Mouse (Mus musculus) heart, adult 2 months (tissue): ENCODE data around the gene Rrh. TPM values are rescaled to one million over a fixed set of nuclear protein-coding genes. Genes with fewer than 3 reads are reported as not detected.

Experiments
- DNase-seq, 2 experiments: peaks; one replicate each; pipeline ENCODE4 v3.0.0; 2021
- H3K27ac ChIP-seq: fragments of 200-600 bp; 2 replicates; pipeline ENCODE4 v1.8.1; 2022
- H3K27me3 ChIP-seq: fragments of 200-500 bp; 2 replicates; pipeline ENCODE4 v1.6.1; 2012; ENCODE audit warnings: mild to moderate bottlenecking, low read length, inconsistent platforms, mixed read lengths; ENCODE audit not compliant: control insufficient read depth, insufficient read depth
- H3K36me3 ChIP-seq: fragments of 200-500 bp; 2 replicates; pipeline ENCODE4 v1.6.1; 2012; ENCODE audit warnings: low read length, inconsistent platforms; ENCODE audit not compliant: control insufficient read depth, insufficient read depth
- H3K4me1 ChIP-seq: fragments of 200-500 bp; 2 replicates; pipeline ENCODE4 v1.6.1; 2011; ENCODE audit warnings: low read length; ENCODE audit not compliant: control insufficient read depth, insufficient read depth
- H3K4me3 ChIP-seq: fragments of 200-600 bp; 2 replicates; pipeline ENCODE4 v1.8.1; 2022
- H3K79me2 ChIP-seq: fragments of 200-500 bp; replicated peaks from 2 replicates; pipeline ENCODE4 v1.6.1; 2012; ENCODE audit warnings: mild to moderate bottlenecking, inconsistent platforms, low read length, moderate library complexity, mixed read lengths; ENCODE audit not compliant: control insufficient read depth, insufficient read depth
- H3K9ac ChIP-seq: fragments of 200-500 bp; 2 replicates; pipeline ENCODE4 v1.6.1; 2012; ENCODE audit warnings: low read depth, mild to moderate bottlenecking, control low read depth, inconsistent platforms, low read length, mixed read lengths
- CTCF ChIP-seq: fragments of 200-600 bp; IDR thresholded peaks from 2 replicates; pipeline ENCODE4 v1.8.1; 2022; ENCODE audit warnings: antibody characterized with exemption, mild to moderate bottlenecking, moderate library complexity
- EP300 ChIP-seq: fragments of 200-500 bp; IDR thresholded peaks from 2 replicates; pipeline ENCODE4 v1.6.1; 2011; ENCODE audit warnings: low read depth, low read length, control low read depth; ENCODE audit not compliant: insufficient read depth
- POLR2A ChIP-seq: fragments of 200-500 bp; IDR thresholded peaks from 2 replicates; pipeline ENCODE4 v1.6.1; 2011; ENCODE audit warnings: mild to moderate bottlenecking, low read depth, low read length, control low read depth; ENCODE audit not compliant: insufficient read depth
- WGBS: fragments of 180-500 bp; shearing (Covaris S2); methylation state at CpG from one replicate; pipeline ENCODE4 v1.1.7; 2018; 5-methylcytosine and 5-hydroxymethylcytosine counted together
- intact Hi-C: fragments of 180-260 bp; cut with DNase I; formaldehyde crosslinking; loops from one replicate; pipeline ENCODE4 v1.15.1; 2025
- polyA plus RNA-seq: library from polyadenylated mRNA; depleted of rRNA; stranded (reverse); fragments of >200 nt; gene quantifications from 2 replicates; pipeline ENCODE4 v1.2.3, GENCODE M21; 2012; rRNA removed
- total RNA-seq, 2 experiments: library from RNA; stranded (reverse); gene quantifications; 2 replicates each; pipeline ENCODE4 v1.2.3; 2021

The Rrh gene
- total and polyA plus RNA-seq, 3 experiments = not detected

DNA sequence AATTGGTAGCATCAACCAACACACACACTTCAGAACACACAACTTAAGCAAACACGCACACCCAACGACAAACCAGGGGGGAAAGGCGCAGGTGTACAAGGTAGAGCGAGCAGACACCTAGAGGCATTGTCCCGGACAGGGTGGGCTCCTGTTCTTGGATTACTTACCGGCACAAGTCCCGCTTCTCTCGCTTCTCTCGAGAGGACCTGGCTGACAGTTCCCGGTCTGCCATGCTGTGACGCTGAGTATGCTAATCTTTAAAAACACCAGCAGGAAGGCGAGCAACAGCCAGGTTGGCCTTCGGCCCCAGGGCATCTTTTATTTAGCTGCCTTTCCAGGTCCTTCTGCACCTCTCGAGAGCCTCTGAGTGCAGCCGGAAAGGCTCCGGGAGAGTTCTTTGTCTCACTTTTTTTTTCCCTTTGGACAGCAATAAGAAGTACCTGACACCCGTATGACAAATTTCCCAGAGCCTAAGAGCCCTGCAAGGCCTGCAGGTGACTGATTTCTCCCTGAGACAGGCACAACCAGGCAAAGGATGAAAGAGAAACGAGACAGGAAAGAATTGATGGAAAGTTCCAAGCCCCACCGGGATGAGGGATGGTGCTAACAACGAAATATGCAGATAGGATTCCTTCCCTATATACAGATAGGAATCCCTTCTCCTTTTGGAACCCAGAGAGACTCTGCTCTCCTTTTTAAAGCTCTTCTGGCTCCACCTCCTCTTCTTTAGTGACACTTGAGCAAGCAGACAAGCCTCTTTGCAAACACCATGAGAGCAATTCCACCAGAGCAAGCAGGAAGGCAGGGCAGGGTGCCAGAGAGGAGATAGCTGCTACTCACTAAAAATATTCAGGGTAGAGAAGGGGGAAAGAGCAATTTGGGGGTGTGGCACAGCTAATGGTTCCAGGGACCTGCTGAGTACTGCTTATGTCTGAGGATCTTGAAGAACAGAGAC is 67.5 kb downstream of the Rrh start, which contains the start of gene Egf:
Gene Egf, minus strand, starts transcription at position 667 of the 955 bp plus-strand sequence.
- intact Hi-C loops = no loop called here
- Histone ChIP-seq H3K4me3 (peak within 1 kb of the TSS; percentile 7; the same call in 1 of the 2 replicates), H3K9ac (peak within 1 kb of the TSS; percentile 3)

More for the DNA sequence above, 67.5 kb downstream of the Rrh start, which contains the start of gene Egf:
- Histone ChIP-seq H3K36me3 (no peaks in the 10 kb centered on the region), H3K27me3 (no peaks in the 10 kb centered on the region), H3K27ac (peak within 1 kb of the TSS; percentile 17; the same call in 1 of the 2 replicates), H3K4me1 (no peaks in the 10 kb centered on the region; the same call in 1 of the 2 replicates), H3K79me2 (no peaks in the 10 kb centered on the region)
- peak; percentile 36 to 51 for DNase-seq
- WGBS = 9% methylated on average over 20 of the region's 20 CpGs
- TF ChIP-seq POLR2A = no peak
- no peak for TF ChIP-seq CTCF
- TF ChIP-seq EP300 = no peak

Other genes starting within 250 kb of the Rrh start
- gene Egf, start 67.3 kb downstream of the Rrh start, total RNA-seq = 1 to 10 TPM; 1.3 to 3.1 TPM
- gene Egf, start 67.3 kb downstream of the Rrh start, polyA plus RNA-seq = 5.4 and 12.9 TPM in 2 replicates
- gene Lrit3, start 18.6 kb downstream of the Rrh start, total RNA-seq = not detected
- not detected in 2 replicates for gene Lrit3, start 18.6 kb downstream of the Rrh start, polyA plus RNA-seq
- gene Gar1, start 8.8 kb upstream of the Rrh start, total RNA-seq = 10 to 100 TPM; 16.6 to 23.0 TPM
- gene Gar1, start 8.8 kb upstream of the Rrh start, polyA plus RNA-seq = 11.4 and 19.7 TPM in 2 replicates
- under 1 TPM; 0.27 to 0.55 TPM for gene Cfi, start 13.3 kb upstream of the Rrh start, total RNA-seq
- 0.23 and 0.31 TPM in 2 replicates for gene Cfi, start 13.3 kb upstream of the Rrh start, polyA plus RNA-seq
- gene Pla2g12a, start 56.0 kb upstream of the Rrh start, total RNA-seq = 10 to 100 TPM; 57.1 to 74.0 TPM
- 47.5 and 49.7 TPM in 2 replicates for gene Pla2g12a, start 56.0 kb upstream of the Rrh start, polyA plus RNA-seq
- gene Casp6, start 78.8 kb upstream of the Rrh start, total RNA-seq = 10 to 100 TPM; 10.4 to 11.2 TPM
- 16.9 and 23.6 TPM in 2 replicates for gene Casp6, start 78.8 kb upstream of the Rrh start, polyA plus RNA-seq
- 1 to 10 TPM; 1.6 to 2.2 TPM for gene Mcub, start 147.6 kb upstream of the Rrh start, total RNA-seq
- gene Mcub, start 147.6 kb upstream of the Rrh start, polyA plus RNA-seq = 2.1 and 3.6 TPM in 2 replicates
- gene Sec24b, start 239.0 kb upstream of the Rrh start, total RNA-seq = 10 to 100 TPM; 30.8 to 33.2 TPM
- gene Sec24b, start 239.0 kb upstream of the Rrh start, polyA plus RNA-seq = 29.8 and 36.2 TPM in 2 replicates